Mouse (Mus musculus) MEL (cell line): ENCODE measurements around the gene Rxfp4. TPM values are rescaled to one million over a fixed set of nuclear protein-coding genes. Genes with fewer than 3 reads are reported as not detected.

Experiments
- DNase-seq: peaks from one replicate; pipeline ENCODE4 v3.0.0; 2011; ENCODE audit warnings: low read depth, low spot score
- H3K27ac ChIP-seq: 2 replicates; pipeline ENCODE4 v1.5.1; 2012; ENCODE audit warnings: low read depth, mild to moderate bottlenecking, control low read depth, low read length, moderate library complexity; ENCODE audit not compliant: control insufficient read depth
- H3K27me3 ChIP-seq, 2 experiments: fragments of 150-350 bp in 1 of 2; sonication (generic) in 1 of 2; 2 replicates each; pipeline ENCODE4 v1.6.1; 2012; ENCODE audit warnings: low read length in 2 of 2, mild to moderate bottlenecking in 2 of 2, improper control_type of control experiment in 1 of 2, moderate library complexity in 1 of 2; ENCODE audit not compliant: insufficient read depth in 2 of 2, control insufficient read depth in 1 of 2
- H3K36me3 ChIP-seq, 2 experiments: 2 replicates each; pipeline ENCODE4 v1.6.1; 2012 to 2014; ENCODE audit warnings: low read length in 2 of 2, improper control_type of control experiment in 1 of 2, inconsistent platforms in 1 of 2, mild to moderate bottlenecking in 1 of 2; ENCODE audit not compliant: insufficient read depth in 2 of 2, control insufficient read depth in 1 of 2
- H3K4me1 ChIP-seq, 2 experiments: fragments of 150-350 bp in 1 of 2; sonication (generic) in 1 of 2; 2 replicates each; pipeline ENCODE4 v1.6.1; 2012; ENCODE audit warnings: low read length in 2 of 2, improper control_type of control experiment in 1 of 2, mild to moderate bottlenecking in 1 of 2; ENCODE audit not compliant: insufficient read depth in 2 of 2, control insufficient read depth in 1 of 2
- H3K4me3 ChIP-seq, 2 experiments: fragments of 150-350 bp in 1 of 2; sonication (generic) in 1 of 2; 2 replicates each; pipeline ENCODE4 v1.5.1; 2012; ENCODE audit warnings: low read depth in 2 of 2, low read length in 2 of 2, mild to moderate bottlenecking in 2 of 2, moderate library complexity in 2 of 2, control low read depth in 1 of 2, improper control_type of control experiment in 1 of 2; ENCODE audit not compliant: control insufficient read depth in 1 of 2, insufficient read depth in 1 of 2
- H3K79me2 ChIP-seq: 2 replicates; pipeline ENCODE4 v1.6.1; 2012; ENCODE audit warnings: mild to moderate bottlenecking, low read length, moderate library complexity; ENCODE audit not compliant: control insufficient read depth, poor library complexity, insufficient read depth
- H3K9ac ChIP-seq: 2 replicates; pipeline ENCODE4 v1.6.1; 2012; ENCODE audit warnings: low read depth, mild to moderate bottlenecking, control low read depth, low read length, moderate library complexity; ENCODE audit not compliant: control insufficient read depth, poor library complexity, severe bottlenecking
- H3K9me3 ChIP-seq: fragments of 150-350 bp; sonication (generic); replicated peaks from 2 replicates; pipeline ENCODE4 v1.6.1; 2012; ENCODE audit warnings: mild to moderate bottlenecking, low read length, improper control_type of control experiment, moderate library complexity; ENCODE audit not compliant: insufficient read depth
- E2F4 ChIP-seq: IDR thresholded peaks from 2 replicates; pipeline ENCODE4 v1.6.1; 2011; ENCODE audit warnings: low read depth, low read length, improper control_type of control experiment, borderline replicate concordance
- GABPA ChIP-seq: IDR thresholded peaks from 2 replicates; pipeline ENCODE4 v1.6.1; 2012; ENCODE audit warnings: low read depth, mild to moderate bottlenecking, inconsistent platforms, low read length, improper control_type of control experiment, moderate library complexity
- KAT2A ChIP-seq: conservative IDR thresholded peaks from 2 replicates; pipeline ENCODE4 v1.6.1; 2012; ENCODE audit warnings: low read depth, low read length, improper control_type of control experiment, inconsistent platforms
- MAFK ChIP-seq: IDR thresholded peaks from 2 replicates; pipeline ENCODE4 v1.6.1; 2011; ENCODE audit warnings: low read depth, mild to moderate bottlenecking, low read length, improper control_type of control experiment, borderline replicate concordance
- MAZ ChIP-seq: IDR thresholded peaks from 2 replicates; pipeline ENCODE4 v1.6.1; 2012; ENCODE audit warnings: low read depth, mild to moderate bottlenecking, inconsistent platforms, low read length, improper control_type of control experiment
- MYB ChIP-seq: IDR thresholded peaks from 2 replicates; pipeline ENCODE4 v1.6.1; 2011; ENCODE audit warnings: mild to moderate bottlenecking, low read depth, low read length, improper control_type of control experiment
- POLR2AphosphoS2 ChIP-seq: IDR thresholded peaks from 2 replicates; pipeline ENCODE4 v1.6.1; 2011; ENCODE audit warnings: low read length, improper control_type of control experiment
- RAD21 ChIP-seq: IDR thresholded peaks from 2 replicates; pipeline ENCODE4 v1.6.1; 2011; ENCODE audit warnings: mild to moderate bottlenecking, low read depth, low read length, improper control_type of control experiment
- RCOR1 ChIP-seq: IDR thresholded peaks from 2 replicates; pipeline ENCODE4 v1.6.1; 2012; ENCODE audit warnings: low read depth, mild to moderate bottlenecking, inconsistent platforms, low read length, improper control_type of control experiment
- SMC3 ChIP-seq: IDR thresholded peaks from 2 replicates; pipeline ENCODE4 v1.6.1; 2011; ENCODE audit warnings: low read depth, low read length, improper control_type of control experiment
- TAL1 ChIP-seq: IDR thresholded peaks from 2 replicates; pipeline ENCODE4 v1.6.1; 2012; ENCODE audit warnings: mild to moderate bottlenecking, inconsistent platforms, low read length, moderate library complexity, mixed read lengths
- TCF12 ChIP-seq: IDR thresholded peaks from 2 replicates; pipeline ENCODE4 v1.6.1; 2014; ENCODE audit warnings: low read depth, mild to moderate bottlenecking, inconsistent platforms, low read length, improper control_type of control experiment, moderate library complexity
- USF1 ChIP-seq: IDR thresholded peaks from 2 replicates; pipeline ENCODE4 v1.6.1; 2014; ENCODE audit warnings: low read depth, mild to moderate bottlenecking, inconsistent platforms, low read length, improper control_type of control experiment, moderate library complexity
- ZMIZ1 ChIP-seq: IDR thresholded peaks from 2 replicates; pipeline ENCODE4 v1.6.1; 2012; ENCODE audit warnings: low read depth, mild to moderate bottlenecking, inconsistent platforms, low read length, improper control_type of control experiment, moderate library complexity
- polyA plus RNA-seq, 2 experiments: library from polyadenylated mRNA; stranded (reverse) in 1 of 2; unstranded in 1 of 2; fragments of >175 nt in 1 of 2; fragments of >200 nt in 1 of 2; gene quantifications; 2 replicates each; pipeline versions ENCODE4 v1.2.1 to v1.2.4; 2012; ENCODE audit warnings: low replicate concordance in 2 of 2, low read depth in 1 of 2; ENCODE audit not compliant: insufficient read length in 2 of 2, insufficient read depth in 1 of 2, missing spikeins in 1 of 2
- total RNA-seq: library from RNA; depleted of rRNA; stranded (reverse); fragments of 300-350 nt; gene quantifications from 2 replicates; pipeline ENCODE4 v1.2.3, GENCODE M21; 2012

Gene Rxfp4
- total and polyA plus RNA-seq, 3 experiments = 0.06 to 0.08 TPM; not detected in 1

GRCm38 (mm10) chr3:88654621-88655020 is 1.7 kb upstream of the Rxfp4 start:
- no peak overlapping the region for H3K9ac ChIP-seq
- no peak for DNase-seq
- no peaks in the 10 kb centered on the region for H3K79me2 ChIP-seq
- H3K4me3 ChIP-seq = no peak overlapping the region
- H3K27me3 ChIP-seq = no peaks in the 10 kb centered on the region
- no peak overlapping the region for H3K27ac ChIP-seq
- TF ChIP-seq USF1 = peak; percentile 72
- no peak for TF ChIP-seq TCF12
- TF ChIP-seq RCOR1 = no peak
- no peak for TF ChIP-seq ZMIZ1
- no peak for TF ChIP-seq TAL1
- TF ChIP-seq MYB = no peak
- no peak for TF ChIP-seq KAT2A
- no peaks in the 10 kb centered on the region for H3K9me3 ChIP-seq
- H3K4me1 ChIP-seq = peaks cover 14 to 33% of the 10 kb centered on the region in 2 experiments
- peaks cover 0 to 23% of the 10 kb centered on the region in 2 experiments; a peak in 2 of 4 replicates for H3K36me3 ChIP-seq

- no peak overlapping the region for H3K9ac ChIP-seq
- DNase-seq = no peak
- H3K27ac ChIP-seq = no peak overlapping the region
- H3K4me1 ChIP-seq = peaks cover 11 to 25% of the 10 kb centered on the region in 2 experiments
- H3K27me3 ChIP-seq = no peaks in the 10 kb centered on the region
- H3K9me3 ChIP-seq = no peaks in the 10 kb centered on the region
- TF ChIP-seq E2F4 (no peak), RAD21 (no peak), MAFK (no peak), POLR2AphosphoS2 (no peak), GABPA (no peak), SMC3 (no peak), MAZ (no peak), USF1 (no peak)
- TF ChIP-seq, all 39 proteins: peak for 0
- Histone ChIP-seq H3K79me2 (no peaks in the 10 kb centered on the region), H3K4me3 (no peak overlapping the region), H3K36me3 (peaks cover 0 to 21% of the 10 kb centered on the region in 2 experiments; a peak in 2 of 4 replicates)
These were observed 801 bp upstream of the Rxfp4 start for GRCm38 (mm10) chr3:88653516-88654370.
